Mouse (Mus musculus) frontal cortex, adult (tissue): Measurements from ENCODE around the gene Ankrd60.

Experiments used
- ATAC-seq: cut with Nextera tagmentation; 2 replicates; pipeline ENCODE4 v1.9.2; 2017; ENCODE audit warnings: mild to moderate bottlenecking, moderate library complexity, mixed read lengths; ENCODE audit not compliant: low TSS enrichment

The Ankrd60 gene

GRCm38 (mm10) chr2:173584361-173584760 is 6.2 kb upstream of the Ankrd60 start:
- no peak for ATAC-seq

DNA sequence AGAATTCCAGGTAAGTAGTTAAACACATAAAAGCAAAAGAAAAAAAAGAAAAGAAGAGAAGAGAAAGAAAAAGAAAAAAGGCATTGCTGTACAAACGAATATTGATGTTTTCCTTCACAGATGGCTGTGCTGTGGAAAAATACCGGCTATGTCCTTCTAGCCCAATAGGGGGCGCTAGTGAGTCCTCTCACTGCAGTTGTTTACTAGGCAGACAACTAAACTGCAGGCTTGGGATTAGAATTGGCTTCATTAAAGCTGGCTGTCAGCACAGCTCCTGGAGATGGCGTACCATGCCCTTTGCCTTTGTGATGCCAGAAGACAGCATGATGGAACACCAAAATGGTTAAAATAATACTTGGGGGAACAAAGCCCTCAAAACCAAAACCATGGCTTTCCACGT is 5.3 kb upstream of the Ankrd60 start:
- ATAC-seq: no peak

GRCm38 (mm10) chr2:173582903-173583302 is 4.7 kb upstream of the Ankrd60 start:
- ATAC-seq: no peak

GRCm38 (mm10) chr2:173581096-173581495 is 2.9 kb upstream of the Ankrd60 start:
- ATAC-seq: no peak

- no peak for ATAC-seq
Observed at GRCm38 (mm10) chr2:173578595-173578994, 430 bp upstream of the Ankrd60 start.

DNA sequence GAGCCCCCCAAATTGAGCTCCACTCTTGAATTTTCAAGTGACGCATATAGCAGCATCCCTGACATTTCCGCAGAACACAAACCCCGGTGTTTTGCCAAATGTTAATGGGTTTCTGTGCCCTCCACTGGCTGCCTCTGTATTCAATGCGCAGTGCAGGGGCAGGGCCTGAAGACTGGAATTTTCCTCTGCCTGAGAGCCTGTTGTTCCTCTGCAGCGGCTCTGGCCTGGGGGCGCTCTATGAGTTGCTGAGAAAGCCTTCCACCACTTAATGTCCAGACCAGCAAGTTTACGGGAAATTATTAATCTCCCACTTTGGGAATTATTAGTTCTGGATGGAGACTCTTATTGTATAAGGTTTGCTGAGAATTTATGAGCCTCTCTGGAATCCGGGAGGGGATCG is 14.0 kb downstream of the Ankrd60 start:
- ATAC-seq: no peak

GRCm38 (mm10) chr2:173563336-173563735 is 14.8 kb downstream of the Ankrd60 start:
- ATAC-seq: no peak

DNA sequence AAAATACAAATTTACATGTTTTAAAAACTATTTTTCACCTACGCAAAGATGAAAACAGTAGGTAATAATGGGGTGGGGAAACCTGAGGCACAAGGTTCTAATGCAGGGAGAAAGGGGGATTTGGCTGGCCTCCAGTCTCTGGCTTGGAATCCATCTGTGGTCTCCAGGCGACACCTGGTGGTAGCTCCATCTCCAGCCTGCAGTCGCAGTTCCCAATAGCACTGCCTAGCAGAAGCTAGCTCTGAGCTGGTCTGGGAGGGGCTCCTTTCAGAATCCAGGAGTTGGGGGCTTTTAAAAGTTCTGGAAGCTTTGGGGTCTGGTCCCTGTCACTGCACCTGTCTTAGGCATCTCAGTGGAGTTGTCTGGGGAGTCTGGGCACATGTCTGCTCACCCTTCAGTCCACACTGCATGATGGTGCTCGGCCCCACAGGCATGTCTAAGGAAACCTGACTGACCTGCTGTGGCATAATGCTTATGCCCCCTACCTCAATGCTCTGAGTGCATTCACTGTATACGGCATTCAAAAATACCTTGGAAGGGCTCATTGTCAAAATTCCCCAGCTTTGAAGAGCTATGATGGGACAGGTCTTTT is 16.2 kb downstream of the Ankrd60 start:
- peak; percentile 55; the same call in 1 of the 2 replicates for ATAC-seq

GRCm38 (mm10) chr2:173558754-173559396 is 19.3 kb downstream of the Ankrd60 start:
- ATAC-seq: no peak

GRCm38 (mm10) chr2:173553863-173554262 is 24.3 kb downstream of the Ankrd60 start:
- ATAC-seq: no peak

DNA sequence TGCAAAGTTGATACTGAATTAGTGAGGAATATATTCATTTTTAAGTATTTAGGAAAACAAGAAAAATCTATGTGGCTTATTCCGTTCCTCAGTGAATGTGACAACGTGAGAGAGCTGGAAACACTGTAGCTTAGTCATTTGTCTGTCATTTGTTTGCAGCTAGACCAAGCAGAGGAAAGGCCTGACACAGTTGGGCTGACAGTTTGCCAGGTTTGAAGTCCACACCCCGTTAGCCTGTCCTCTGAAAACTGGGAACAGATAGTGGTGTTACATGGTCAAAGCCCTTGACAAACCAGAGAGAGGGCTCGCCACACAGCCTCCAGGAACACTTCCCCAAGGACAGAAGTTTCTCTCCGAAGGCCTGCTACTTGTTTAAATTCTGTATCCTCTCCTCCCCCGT is 27.5 kb downstream of the Ankrd60 start:
- no peak for ATAC-seq

DNA sequence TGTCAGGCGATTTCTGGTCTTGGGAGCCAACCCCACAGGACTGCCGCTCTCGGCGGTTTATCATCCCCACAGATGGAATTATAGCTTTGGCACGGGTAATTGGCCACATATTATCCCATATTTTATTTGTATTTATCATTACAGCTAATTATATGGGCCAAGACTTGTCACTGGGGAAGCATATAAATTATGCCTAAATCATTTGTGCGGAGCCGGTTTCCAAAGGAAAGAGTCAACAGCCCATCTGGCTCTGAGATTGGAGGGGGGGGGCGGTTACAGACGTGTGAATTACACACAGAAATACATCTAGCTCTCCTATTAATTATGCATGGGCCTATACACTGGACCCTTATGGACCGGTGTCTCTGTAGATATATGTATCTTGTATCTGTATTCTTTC is 28.9 kb downstream of the Ankrd60 start:
- no peak for ATAC-seq

DNA sequence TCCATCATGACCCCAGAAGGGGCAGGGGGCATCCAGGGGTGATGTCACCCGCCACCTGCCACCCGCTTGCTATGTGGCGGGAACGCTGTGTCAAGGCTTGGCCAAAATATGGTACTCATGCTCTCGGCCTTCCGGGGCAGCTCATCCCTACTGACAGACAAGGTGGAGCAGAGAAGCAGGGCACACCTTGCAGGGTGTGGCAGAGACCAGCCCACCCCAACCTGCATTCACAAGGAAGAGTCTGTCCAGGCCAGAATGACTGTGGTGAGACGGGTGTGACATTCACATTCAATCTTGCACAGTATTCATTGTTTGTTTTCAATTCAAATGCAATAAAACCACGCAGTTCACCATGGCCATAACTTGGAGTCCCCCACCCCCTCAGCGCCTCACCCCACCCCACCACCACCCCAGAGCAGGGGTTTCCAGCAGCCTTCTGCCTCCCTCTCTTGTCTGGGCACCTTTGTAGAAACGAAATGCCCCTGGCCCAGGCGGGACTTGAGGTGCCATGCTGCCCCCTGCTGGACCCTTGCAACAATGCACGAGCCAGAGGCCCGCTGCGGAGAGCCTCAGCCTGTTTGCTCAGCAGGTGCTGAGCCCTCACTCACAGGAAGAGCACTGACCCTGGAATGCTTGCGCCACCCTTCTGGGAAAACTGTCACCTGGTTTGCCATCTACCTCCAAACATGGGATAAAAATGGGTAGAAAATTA is 32.0 kb downstream of the Ankrd60 start:
- peak; percentile 83 for ATAC-seq

DNA sequence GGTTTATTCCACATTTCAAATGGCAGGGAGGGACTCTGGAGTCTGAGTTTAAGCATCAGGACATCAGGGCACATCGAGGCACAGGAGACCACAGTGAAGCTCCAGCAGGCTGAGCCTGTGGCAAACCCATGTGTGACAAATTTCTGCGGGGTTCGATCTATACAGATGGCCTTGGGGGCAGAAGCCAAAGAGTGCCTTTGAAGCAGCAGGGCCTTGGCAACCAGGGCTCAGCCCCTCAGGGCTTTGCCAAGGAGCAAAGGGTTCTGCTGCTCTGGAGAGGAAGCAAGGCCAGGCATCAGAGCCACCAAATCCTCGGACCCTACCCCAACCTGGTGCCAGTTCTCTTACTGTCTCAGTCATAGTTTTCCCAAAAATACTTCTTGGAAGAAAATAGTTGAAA is 35.4 kb downstream of the Ankrd60 start:
- no peak for ATAC-seq

DNA sequence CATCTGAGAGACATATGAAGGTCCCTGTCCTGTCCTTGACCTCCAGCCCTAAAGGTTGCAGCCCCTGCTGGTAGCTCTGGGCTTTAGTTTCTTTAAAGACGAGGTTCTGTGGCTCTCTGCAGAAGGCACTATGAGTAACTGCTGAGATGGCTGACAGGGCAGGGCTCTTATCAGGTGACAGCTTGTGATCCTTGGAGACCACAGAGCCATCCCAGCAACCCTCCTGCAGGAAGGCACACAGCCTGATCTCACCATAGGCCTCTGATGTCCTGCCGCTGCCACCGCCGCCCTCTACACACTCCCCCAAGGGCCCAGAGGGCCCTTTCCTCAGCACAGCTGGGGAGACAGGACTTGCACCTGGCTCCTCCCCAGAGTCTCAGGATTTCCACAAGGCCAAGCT is 36.4 kb downstream of the Ankrd60 start:
- ATAC-seq: no peak

- ATAC-seq: no peak
Observed at GRCm38 (mm10) chr2:173539781-173540180, 38.4 kb downstream of the Ankrd60 start.

DNA sequence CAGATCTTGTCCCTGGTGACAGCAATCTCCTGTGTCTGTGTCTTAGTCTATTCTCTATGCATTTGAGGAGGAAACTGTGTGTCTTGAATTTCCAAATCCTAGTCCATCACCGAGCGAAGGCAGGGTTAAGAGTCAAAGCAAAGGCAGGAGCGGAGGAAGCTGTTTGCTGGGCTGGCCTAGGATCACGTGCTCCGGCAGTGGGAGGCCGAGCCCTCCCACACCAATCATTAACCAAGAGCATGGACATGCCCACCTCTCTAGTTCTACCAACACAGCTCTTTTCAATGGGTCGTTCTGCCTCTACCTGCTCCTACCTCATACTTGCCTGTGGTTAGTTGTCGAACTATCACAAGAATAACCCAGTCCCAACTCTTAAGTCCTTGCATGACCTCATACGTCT is 42.3 kb downstream of the Ankrd60 start:
- no peak for ATAC-seq

DNA sequence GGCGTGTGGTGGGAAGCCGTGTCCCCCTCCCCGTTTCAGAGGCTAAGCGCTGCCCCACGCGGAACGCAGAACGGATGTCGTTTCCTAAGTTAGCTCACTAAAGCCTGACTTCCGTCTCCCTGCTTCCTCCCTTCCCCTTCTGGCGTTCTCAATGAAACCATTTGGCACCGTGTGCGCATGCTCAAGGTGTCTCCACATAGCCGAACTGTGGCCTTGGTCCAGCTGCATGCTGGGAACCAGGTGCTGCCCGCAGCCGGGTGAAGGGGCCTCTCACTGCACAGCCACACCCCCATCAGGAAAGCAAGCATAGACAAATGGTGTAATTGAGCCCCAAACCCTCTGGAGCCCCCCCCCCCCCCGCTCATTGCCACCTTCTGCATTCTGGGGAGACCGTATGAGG is 42.8 kb downstream of the Ankrd60 start:
- no peak for ATAC-seq

GRCm38 (mm10) chr2:173534581-173534980 is 43.6 kb downstream of the Ankrd60 start:
- no peak for ATAC-seq

DNA sequence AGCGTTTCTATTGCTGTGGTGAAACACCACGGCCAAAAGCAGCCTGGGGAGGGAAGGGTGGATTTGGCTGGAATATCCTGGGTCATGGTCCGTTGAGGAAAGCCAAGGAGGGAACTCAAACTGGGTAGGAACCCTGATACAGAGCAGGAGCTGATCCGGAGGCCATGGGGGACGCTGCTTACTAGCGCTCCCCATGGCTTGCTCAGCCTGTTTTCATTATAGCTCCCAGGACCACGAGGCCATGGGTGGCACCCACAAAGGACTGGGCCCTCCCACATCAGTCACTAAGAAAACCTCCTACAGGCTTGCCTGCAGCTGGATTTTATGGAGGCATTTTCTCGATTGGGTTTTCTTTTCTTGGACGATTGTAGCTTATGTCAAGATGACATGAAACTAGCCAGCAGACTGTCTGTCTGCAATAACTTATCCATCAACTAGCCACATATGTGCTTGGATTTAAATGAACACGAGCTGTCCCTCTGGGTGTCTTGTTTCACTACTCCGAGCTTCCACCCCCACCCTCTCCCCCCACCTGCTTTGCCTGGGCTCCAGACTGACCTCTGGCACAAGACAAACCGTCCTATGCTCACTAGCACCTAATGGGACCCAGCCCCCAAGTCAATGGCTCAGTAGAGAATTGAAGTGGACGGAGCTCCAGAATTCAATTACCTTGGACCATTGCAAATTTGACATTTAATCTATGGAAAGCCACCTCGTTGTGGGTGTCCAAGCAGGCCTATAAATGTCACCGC is 45.3 kb downstream of the Ankrd60 start:
- no peak for ATAC-seq

- ATAC-seq: no peak
Observed at GRCm38 (mm10) chr2:173528493-173528892, 49.7 kb downstream of the Ankrd60 start.

- no peak for ATAC-seq
Observed at GRCm38 (mm10) chr2:173522376-173522775, 55.8 kb downstream of the Ankrd60 start, which contains the start of gene 1700021F07Rik. Gene 1700021F07Rik, plus strand, starts transcription at chr2:173522586.
